Mouse (Mus musculus): Measurements from ENCODE around the gene Pax5.

DNA sequence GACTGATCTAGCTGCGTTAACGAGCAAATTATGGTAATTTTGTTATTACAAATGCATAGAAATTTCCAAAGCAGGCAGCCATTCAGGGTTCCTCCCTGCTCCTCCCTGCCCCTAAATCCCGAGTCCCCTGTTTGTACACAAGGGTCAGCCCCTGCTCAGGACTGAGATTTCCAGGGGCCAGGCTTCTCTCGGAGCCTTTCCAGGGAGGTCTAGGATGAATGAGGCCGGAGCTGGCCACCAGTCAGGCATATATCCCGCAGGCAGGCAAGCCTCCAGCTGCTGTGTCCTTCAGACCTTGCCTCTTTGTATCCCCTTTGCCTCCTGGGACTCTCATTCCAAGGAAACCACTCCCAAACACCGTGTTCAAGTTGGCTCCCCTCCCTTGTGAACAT is 151.7 kb downstream of the Pax5 start:
- TF ChIP-seq POLR2A (IDR thresholded peaks at IDR 0.05; ENCODE audit: low read depth, low read length) = no peak
- no peak for TF ChIP-seq CTCF (conservative IDR thresholded peaks at IDR 0.05; ENCODE audit: insufficient read depth, insufficient read length, low read depth, low read length)
